Mouse (Mus musculus): ENCODE data around the gene P2rx3.

GRCm38 (mm10) chr2:84980188-84980587 lies 57.1 kb downstream of the P2rx3 start, which contains the start of gene Prg2:
- TF ChIP-seq CTCF (IDR thresholded peaks at IDR 0.05; ENCODE audit: borderline replicate concordance, insufficient read depth, low read depth, low read length) (no peak), POLR2A (IDR thresholded peaks at IDR 0.05; ENCODE audit: borderline replicate concordance, insufficient read depth, low read length) (no peak)

Measured in cerebellum, adult 2 months (tissue).